Mouse (Mus musculus): Measurements from ENCODE around the gene Arl15. TPM values are rescaled to one million over a fixed set of nuclear protein-coding genes. Genes with fewer than 3 reads are reported as not detected.

Arl15 gene
- polyA plus RNA-seq, 1 experiment from 2014 or later, result 8.7 TPM

DNA sequence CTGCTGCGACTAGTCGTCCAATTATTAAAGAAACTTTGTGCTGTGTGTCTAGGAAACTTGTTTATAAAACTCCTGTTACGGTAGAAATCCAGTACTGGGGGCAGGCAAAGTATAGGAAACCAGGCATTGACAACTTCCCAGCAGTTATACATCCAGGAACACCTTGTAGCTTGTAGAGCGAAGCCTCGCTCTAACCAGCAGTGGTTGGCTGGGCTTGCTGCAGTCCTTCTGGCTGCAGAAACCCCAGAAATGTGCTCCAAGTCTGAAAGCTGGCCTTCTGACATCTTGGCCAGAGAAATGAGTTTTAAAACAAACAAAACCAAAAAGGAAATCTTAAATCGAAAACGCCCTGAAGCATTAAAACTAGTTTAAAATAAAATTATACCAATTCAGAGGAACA lies 229.2 kb downstream of the Arl15 start:
- H3K4me3 ChIP-seq (ENCODE audit: low read depth, low read length), result no peak overlapping the region
- 97% methylated on average over 7 of the region's 7 CpGs for WGBS
- ATAC-seq (replicated peaks; ENCODE audit: low FRiP score) (no peak), DNase-seq (ENCODE audit: low spot score) (no peak)
- no peaks in the 10 kb centered on the region for H3K9me3 ChIP-seq (ENCODE audit: control insufficient read depth, low read length)
- H3K4me2 ChIP-seq, result no peak overlapping the region
- H3K4me1 ChIP-seq (replicated peaks; ENCODE audit: control insufficient read depth, insufficient read depth, low read length), result no peaks in the 10 kb centered on the region
- H3K9ac ChIP-seq (ENCODE audit: low read depth, low read length), result no peak overlapping the region
- H3K27ac ChIP-seq (ENCODE audit: low read depth, low read length), result no peak overlapping the region
- no peaks in the 10 kb centered on the region for H3K27me3 ChIP-seq (replicated peaks; ENCODE audit: control insufficient read depth, insufficient read depth, low read length)
- no peaks in the 10 kb centered on the region for H3K36me3 ChIP-seq (ENCODE audit: control insufficient read depth, insufficient read depth, low read length)

DNA sequence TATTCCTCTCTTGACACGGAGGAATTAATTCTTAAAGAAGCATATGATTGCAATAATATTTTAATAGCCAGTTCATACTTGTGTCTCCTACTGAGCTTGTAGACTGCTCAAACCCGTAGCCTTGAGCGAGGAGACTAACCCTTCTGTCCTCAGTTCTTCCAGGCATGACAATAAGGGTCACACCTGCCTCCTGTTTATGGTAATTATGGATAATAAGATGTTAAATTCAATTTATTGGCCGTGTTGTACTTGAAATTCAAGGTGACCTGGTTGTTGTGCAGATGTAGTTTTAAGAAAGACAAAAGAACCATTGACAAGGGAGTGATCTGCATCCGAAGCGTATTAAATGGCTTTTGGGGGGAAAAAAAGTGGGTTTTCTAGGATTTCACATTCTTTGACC lies 232.0 kb downstream of the Arl15 start:
- Histone ChIP-seq H3K9ac (ENCODE audit: low read depth, low read length) (no peak overlapping the region), H3K27ac (ENCODE audit: low read depth, low read length) (no peak overlapping the region), H3K27me3 (replicated peaks; ENCODE audit: control insufficient read depth, insufficient read depth, low read length) (no peaks in the 10 kb centered on the region), H3K4me1 (replicated peaks; ENCODE audit: control insufficient read depth, insufficient read depth, low read length) (no peaks in the 10 kb centered on the region), H3K9me3 (ENCODE audit: control insufficient read depth, low read length) (no peaks in the 10 kb centered on the region), H3K36me3 (ENCODE audit: control insufficient read depth, insufficient read depth, low read length) (no peaks in the 10 kb centered on the region), H3K4me3 (ENCODE audit: low read depth, low read length) (no peak overlapping the region), H3K4me2 (no peak overlapping the region)
- DNase-seq (ENCODE audit: low spot score), result no peak
- ATAC-seq (replicated peaks; ENCODE audit: low FRiP score), result no peak
- 85% methylated on average over 6 of the region's 6 CpGs for WGBS

DNA sequence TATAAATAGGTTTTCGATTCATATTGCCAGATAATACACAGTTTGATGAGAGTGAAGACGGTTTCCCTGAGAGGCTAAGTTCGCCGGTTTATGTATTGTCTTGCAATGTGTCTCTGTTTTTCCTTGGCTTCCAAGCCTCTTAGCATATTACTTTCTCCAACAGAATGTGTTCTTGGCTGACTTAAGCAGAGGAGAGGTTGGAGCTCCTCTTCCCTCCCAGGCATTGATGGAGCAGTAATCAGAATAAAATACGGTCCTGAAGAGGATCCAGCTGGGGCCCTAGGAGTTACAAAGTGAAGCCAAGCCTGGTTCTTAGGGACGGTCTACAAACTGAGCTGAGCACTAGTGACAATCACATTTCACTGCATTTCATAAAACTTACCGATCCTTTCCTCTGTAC lies 232.4 kb downstream of the Arl15 start:
- no peak for ATAC-seq (replicated peaks; ENCODE audit: low FRiP score)
- WGBS, result 88% methylated on average over 7 of the region's 7 CpGs
- no peaks in the 10 kb centered on the region for H3K36me3 ChIP-seq (ENCODE audit: control insufficient read depth, insufficient read depth, low read length)

DNA sequence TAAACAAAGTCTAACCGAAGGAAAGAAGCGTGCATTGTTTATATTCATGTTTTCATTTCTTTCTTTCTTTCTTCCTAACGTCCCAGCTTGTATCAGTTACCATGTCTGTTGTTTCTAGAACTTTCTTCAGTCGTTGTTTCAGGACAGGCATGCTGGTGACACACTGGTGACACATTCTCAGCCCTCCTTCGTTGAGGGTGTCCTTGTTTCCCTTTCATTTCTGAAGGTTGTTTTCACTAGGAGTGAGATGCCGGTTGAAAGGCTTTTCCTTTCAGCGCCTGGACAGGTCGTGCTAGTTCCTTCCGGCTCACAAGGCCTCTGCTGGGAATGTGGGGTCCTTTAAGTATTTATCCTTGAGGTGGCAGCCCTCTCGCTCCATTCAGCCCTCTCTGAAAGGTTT lies 253.8 kb downstream of the Arl15 start:
- no peak overlapping the region for H3K4me2 ChIP-seq
- H3K4me3 ChIP-seq (ENCODE audit: low read depth, low read length), result no peak overlapping the region
- 67% methylated on average over 10 of the region's 10 CpGs for WGBS
- ATAC-seq (replicated peaks; ENCODE audit: low FRiP score) (no peak), DNase-seq (ENCODE audit: low spot score) (no peak)
- no peak overlapping the region for H3K9ac ChIP-seq (ENCODE audit: low read depth, low read length)
- H3K9me3 ChIP-seq (ENCODE audit: control insufficient read depth, low read length), result no peaks in the 10 kb centered on the region
- H3K4me1 ChIP-seq (replicated peaks; ENCODE audit: control insufficient read depth, insufficient read depth, low read length), result no peaks in the 10 kb centered on the region
- H3K27me3 ChIP-seq (replicated peaks; ENCODE audit: control insufficient read depth, insufficient read depth, low read length), result no peaks in the 10 kb centered on the region
- no peaks in the 10 kb centered on the region for H3K36me3 ChIP-seq (ENCODE audit: control insufficient read depth, insufficient read depth, low read length)
- no peak overlapping the region for H3K27ac ChIP-seq (ENCODE audit: low read depth, low read length)

More for the DNA sequence above, 232.4 kb downstream of the Arl15 start:
- DNase-seq (ENCODE audit: low spot score), result no peak
- no peaks in the 10 kb centered on the region for H3K9me3 ChIP-seq (ENCODE audit: control insufficient read depth, low read length)
- no peaks in the 10 kb centered on the region for H3K4me1 ChIP-seq (replicated peaks; ENCODE audit: control insufficient read depth, insufficient read depth, low read length)
- H3K4me2 ChIP-seq, result no peak overlapping the region
- no peaks in the 10 kb centered on the region for H3K27me3 ChIP-seq (replicated peaks; ENCODE audit: control insufficient read depth, insufficient read depth, low read length)
- no peak overlapping the region for H3K9ac ChIP-seq (ENCODE audit: low read depth, low read length)
- no peak overlapping the region for H3K4me3 ChIP-seq (ENCODE audit: low read depth, low read length)
- no peak overlapping the region for H3K27ac ChIP-seq (ENCODE audit: low read depth, low read length)

DNA sequence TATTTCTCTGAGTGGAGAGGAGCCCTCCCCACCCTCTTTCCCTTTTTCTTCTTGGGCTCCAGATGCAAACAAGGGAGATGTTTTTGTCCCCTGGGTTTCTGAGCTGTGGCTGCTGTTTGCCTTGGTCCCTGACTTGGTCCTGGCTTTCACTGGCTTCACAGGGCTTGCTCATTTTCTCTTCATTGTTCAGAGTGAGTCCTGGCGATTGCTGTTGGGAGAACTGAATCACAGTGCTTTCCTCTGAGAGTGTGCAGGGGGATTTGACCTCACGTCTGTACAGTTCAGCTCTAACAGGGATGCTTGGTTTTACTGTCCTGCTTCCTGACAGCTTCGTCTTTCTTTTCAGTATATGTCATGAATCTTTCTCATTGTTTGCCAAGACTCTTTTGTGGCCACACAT lies 254.4 kb downstream of the Arl15 start:
- DNase-seq (ENCODE audit: low spot score) (no peak), ATAC-seq (replicated peaks; ENCODE audit: low FRiP score) (no peak)
- Histone ChIP-seq H3K4me1 (replicated peaks; ENCODE audit: control insufficient read depth, insufficient read depth, low read length) (no peaks in the 10 kb centered on the region), H3K4me2 (no peak overlapping the region), H3K9ac (ENCODE audit: low read depth, low read length) (no peak overlapping the region), H3K27me3 (replicated peaks; ENCODE audit: control insufficient read depth, insufficient read depth, low read length) (no peaks in the 10 kb centered on the region), H3K27ac (ENCODE audit: low read depth, low read length) (no peak overlapping the region), H3K9me3 (ENCODE audit: control insufficient read depth, low read length) (no peaks in the 10 kb centered on the region), H3K4me3 (ENCODE audit: low read depth, low read length) (no peak overlapping the region), H3K36me3 (ENCODE audit: control insufficient read depth, insufficient read depth, low read length) (no peaks in the 10 kb centered on the region)
- 62% methylated on average over 3 of the region's 3 CpGs for WGBS

DNA sequence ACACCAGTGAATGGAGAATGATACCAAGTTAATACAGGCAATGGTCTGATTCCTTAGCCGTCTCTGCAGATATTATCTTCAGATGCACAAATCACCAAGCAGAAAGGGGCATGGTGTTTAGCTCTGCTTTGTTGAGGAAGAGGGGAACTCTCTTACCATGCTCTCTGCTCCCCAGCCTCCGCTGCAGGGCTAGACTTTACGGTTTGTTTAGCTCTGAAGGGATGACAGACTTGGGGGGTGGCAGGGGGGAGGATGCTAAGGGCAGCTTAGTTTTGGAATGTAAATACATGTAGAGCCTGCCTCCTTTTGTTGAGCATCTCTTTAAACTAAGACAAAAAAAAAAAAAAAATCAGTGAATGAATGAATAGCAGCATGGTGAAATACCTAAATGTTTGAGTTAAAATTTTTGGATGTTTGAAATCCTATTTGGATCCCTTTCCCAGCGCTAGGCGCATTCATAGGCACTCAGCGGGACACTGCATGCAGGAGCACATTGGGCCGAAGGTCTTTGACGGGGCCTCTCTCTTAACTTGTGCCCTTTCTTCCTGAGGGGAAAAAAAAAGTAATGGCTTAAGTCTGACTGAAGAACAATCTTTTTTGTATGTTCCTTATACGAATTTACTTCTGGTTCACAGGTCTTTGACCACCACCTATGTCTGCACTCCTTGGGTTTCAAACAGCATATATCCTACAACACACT lies 257.0 kb downstream of the Arl15 start:
- Histone ChIP-seq H3K27me3 (replicated peaks; ENCODE audit: control insufficient read depth, insufficient read depth, low read length) (no peaks in the 10 kb centered on the region), H3K9ac (ENCODE audit: low read depth, low read length) (no peak overlapping the region), H3K4me3 (ENCODE audit: low read depth, low read length) (no peak overlapping the region), H3K36me3 (ENCODE audit: control insufficient read depth, insufficient read depth, low read length) (no peaks in the 10 kb centered on the region), H3K27ac (ENCODE audit: low read depth, low read length) (no peak overlapping the region), H3K9me3 (ENCODE audit: control insufficient read depth, low read length) (no peaks in the 10 kb centered on the region), H3K4me1 (replicated peaks; ENCODE audit: control insufficient read depth, insufficient read depth, low read length) (no peaks in the 10 kb centered on the region), H3K4me2 (no peak overlapping the region)
- 65% methylated on average over 9 of the region's 9 CpGs for WGBS
- DNase-seq (ENCODE audit: low spot score) (no peak), ATAC-seq (replicated peaks; ENCODE audit: low FRiP score) (no peak)

DNA sequence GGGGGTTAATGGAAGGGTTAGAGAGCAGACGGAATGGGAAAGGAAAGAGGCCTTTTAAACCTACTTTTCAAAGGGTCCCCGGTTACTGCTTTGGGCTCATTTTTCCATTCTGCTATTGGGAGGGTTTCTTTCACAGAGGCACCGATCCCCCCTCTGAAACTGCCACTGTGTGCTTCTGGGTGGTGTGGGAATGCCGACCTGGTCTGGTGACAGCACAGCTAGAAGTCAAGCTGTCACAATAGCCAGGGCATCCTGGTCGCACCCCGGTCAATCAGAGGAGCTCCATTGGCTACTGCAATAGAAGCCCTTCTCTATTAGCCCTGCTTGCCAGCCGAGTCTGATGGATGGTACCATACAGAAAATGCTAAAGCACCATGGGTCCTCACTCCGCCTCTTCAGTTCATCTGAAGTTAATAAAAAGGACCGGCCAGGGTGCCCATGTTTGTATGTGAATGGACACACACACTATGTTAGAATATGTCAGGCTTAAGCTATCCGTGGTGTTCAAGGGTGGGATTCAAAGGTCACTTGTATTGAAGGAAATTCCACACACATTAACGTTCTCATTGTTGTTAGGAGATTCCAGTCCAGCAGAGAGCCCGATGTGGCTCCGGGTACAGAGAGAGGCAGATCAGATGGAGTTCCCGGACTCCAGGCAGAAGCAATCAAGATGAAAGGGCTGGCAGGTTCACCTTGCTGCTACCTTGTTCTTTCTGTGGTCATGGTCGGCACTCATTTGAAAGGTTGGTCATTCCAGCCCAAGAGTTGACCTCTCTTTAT lies 258.3 kb downstream of the Arl15 start:
- no peak overlapping the region for H3K9ac ChIP-seq (ENCODE audit: low read depth, low read length)
- no peak overlapping the region for H3K4me3 ChIP-seq (ENCODE audit: low read depth, low read length)
- ATAC-seq (replicated peaks; ENCODE audit: low FRiP score), result no peak
- no peak for DNase-seq (ENCODE audit: low spot score)
- H3K4me1 ChIP-seq (replicated peaks; ENCODE audit: control insufficient read depth, insufficient read depth, low read length), result no peaks in the 10 kb centered on the region
- 77% methylated on average over 15 of the region's 15 CpGs for WGBS
- H3K4me2 ChIP-seq, result no peak overlapping the region
- no peaks in the 10 kb centered on the region for H3K36me3 ChIP-seq (ENCODE audit: control insufficient read depth, insufficient read depth, low read length)
- no peak overlapping the region for H3K27ac ChIP-seq (ENCODE audit: low read depth, low read length)
- no peaks in the 10 kb centered on the region for H3K9me3 ChIP-seq (ENCODE audit: control insufficient read depth, low read length)
- H3K27me3 ChIP-seq (replicated peaks; ENCODE audit: control insufficient read depth, insufficient read depth, low read length), result no peaks in the 10 kb centered on the region

DNA sequence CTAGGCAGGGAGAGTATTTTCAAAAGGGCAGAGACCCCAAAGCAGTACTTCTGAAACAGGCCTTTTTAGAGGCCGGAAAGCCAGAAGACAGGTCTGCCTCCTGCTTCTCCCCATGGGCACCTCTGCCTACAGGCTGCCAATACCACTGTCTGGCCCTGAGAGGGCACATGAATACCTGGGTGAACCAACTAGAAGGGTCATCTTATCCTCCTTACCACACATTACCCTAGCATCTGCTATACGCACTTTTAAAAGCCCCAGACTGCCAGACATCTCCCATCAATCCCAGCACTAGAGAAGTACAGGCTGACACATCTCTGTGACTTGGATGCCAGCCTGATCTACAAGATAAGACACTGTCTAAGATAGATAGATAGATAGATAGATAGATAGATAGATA lies 259.0 kb downstream of the Arl15 start:
- no peaks in the 10 kb centered on the region for H3K4me1 ChIP-seq (replicated peaks; ENCODE audit: control insufficient read depth, insufficient read depth, low read length)
- no peak for DNase-seq (ENCODE audit: low spot score)
- WGBS, result 95% methylated on average over 2 of the region's 2 CpGs

DNA sequence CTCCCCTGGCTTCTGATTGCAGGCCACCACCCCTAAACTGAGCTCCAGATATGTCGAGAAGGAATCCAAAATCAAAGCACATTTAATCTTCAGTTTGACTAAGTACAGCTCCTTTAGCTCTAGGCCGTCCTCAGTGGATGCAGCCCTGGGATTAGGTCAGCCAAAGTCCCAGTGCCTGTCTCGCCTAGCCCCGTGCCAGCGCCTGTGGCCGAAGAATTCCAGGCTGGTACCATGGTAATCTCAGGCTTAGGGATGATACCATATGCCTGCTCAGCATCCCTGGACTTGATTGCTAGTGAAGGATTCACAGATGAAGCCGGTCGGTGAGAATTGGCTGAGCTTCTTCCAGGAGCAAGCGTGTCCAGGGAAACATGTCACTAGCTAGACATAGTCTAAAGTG lies 261.4 kb downstream of the Arl15 start:
- Histone ChIP-seq H3K27ac (ENCODE audit: low read depth, low read length) (no peak overlapping the region), H3K9me3 (ENCODE audit: control insufficient read depth, low read length) (no peaks in the 10 kb centered on the region), H3K27me3 (replicated peaks; ENCODE audit: control insufficient read depth, insufficient read depth, low read length) (no peaks in the 10 kb centered on the region), H3K36me3 (ENCODE audit: control insufficient read depth, insufficient read depth, low read length) (no peaks in the 10 kb centered on the region), H3K4me1 (replicated peaks; ENCODE audit: control insufficient read depth, insufficient read depth, low read length) (no peaks in the 10 kb centered on the region), H3K9ac (ENCODE audit: low read depth, low read length) (no peak overlapping the region), H3K4me2 (no peak overlapping the region), H3K4me3 (ENCODE audit: low read depth, low read length) (no peak overlapping the region)
- ATAC-seq (replicated peaks; ENCODE audit: low FRiP score) (no peak), DNase-seq (ENCODE audit: low spot score) (no peak)
- 83% methylated on average over 9 of the region's 9 CpGs for WGBS

More for the DNA sequence above, 259.0 kb downstream of the Arl15 start:
- Histone ChIP-seq H3K9me3 (ENCODE audit: control insufficient read depth, low read length) (no peaks in the 10 kb centered on the region), H3K4me3 (ENCODE audit: low read depth, low read length) (no peak overlapping the region), H3K4me2 (no peak overlapping the region), H3K36me3 (ENCODE audit: control insufficient read depth, insufficient read depth, low read length) (no peaks in the 10 kb centered on the region), H3K27me3 (replicated peaks; ENCODE audit: control insufficient read depth, insufficient read depth, low read length) (no peaks in the 10 kb centered on the region), H3K27ac (ENCODE audit: low read depth, low read length) (no peak overlapping the region), H3K9ac (ENCODE audit: low read depth, low read length) (no peak overlapping the region)
- no peak for ATAC-seq (replicated peaks; ENCODE audit: low FRiP score)

All from liver, embryonic 11.5 days (tissue).